Mouse (Mus musculus) liver, adult 2 months (tissue): ENCODE measurements around the gene G3bp2. TPM values are rescaled to one million over a fixed set of nuclear protein-coding genes. Genes with fewer than 3 reads are reported as not detected.

Source experiments
- DNase-seq: peaks from one replicate; pipeline ENCODE4 v3.0.0-alpha.2; 2011; ENCODE audit warnings: low read depth, low spot score; ENCODE audit errors: extremely low read depth
- H3K27ac ChIP-seq: fragments of 200-500 bp; replicated peaks from 2 replicates; pipeline ENCODE4 v1.5.1; 2012; ENCODE audit warnings: low read depth, mild to moderate bottlenecking, control low read depth, inconsistent platforms, low read length; ENCODE audit not compliant: insufficient read depth
- H3K27me3 ChIP-seq: fragments of 200-500 bp; 2 replicates; pipeline ENCODE4 v1.6.1; 2012; ENCODE audit warnings: mild to moderate bottlenecking, moderate library complexity, low read length, inconsistent platforms; ENCODE audit not compliant: control insufficient read depth, insufficient read depth
- H3K36me3 ChIP-seq: fragments of 200-500 bp; 2 replicates; pipeline ENCODE4 v1.6.1; 2012; ENCODE audit warnings: low read length, inconsistent platforms; ENCODE audit not compliant: control insufficient read depth, insufficient read depth
- H3K4me1 ChIP-seq: fragments of 200-500 bp; 2 replicates; pipeline ENCODE4 v1.6.1; 2011; ENCODE audit warnings: low read length; ENCODE audit not compliant: control insufficient read depth, insufficient read depth
- H3K4me3 ChIP-seq: fragments of 200-500 bp; 2 replicates; pipeline ENCODE4 v1.5.1; 2011; ENCODE audit warnings: low read depth, mild to moderate bottlenecking, control low read depth, low read length, moderate library complexity; ENCODE audit not compliant: insufficient read depth
- H3K79me2 ChIP-seq: fragments of 200-500 bp; 2 replicates; pipeline ENCODE4 v1.6.1; 2012; ENCODE audit warnings: inconsistent platforms, mild to moderate bottlenecking, low read length, moderate library complexity; ENCODE audit not compliant: control insufficient read depth, insufficient read depth
- H3K9ac ChIP-seq: fragments of 200-500 bp; 2 replicates; pipeline ENCODE4 v1.6.1; 2012; ENCODE audit warnings: low read depth, mild to moderate bottlenecking, control low read depth, inconsistent platforms, low read length
- CTCF ChIP-seq: fragments of 200-500 bp; IDR thresholded peaks from 2 replicates; pipeline ENCODE4 v1.5.1; 2011; ENCODE audit warnings: low read depth, low read length, control low read depth
- POLR2A ChIP-seq: fragments of 200-500 bp; IDR thresholded peaks from 2 replicates; pipeline ENCODE4 v1.6.1; 2011; ENCODE audit warnings: low read length, control low read depth; ENCODE audit not compliant: insufficient read depth; ENCODE audit errors: extremely low read depth
- WGBS: fragments of 180-500 bp; shearing (Covaris S2); methylation state at CpG from one replicate; pipeline ENCODE4 v1.1.7; 2018; 5-methylcytosine and 5-hydroxymethylcytosine counted together
- polyA plus RNA-seq: library from polyadenylated mRNA; depleted of rRNA; stranded (reverse); fragments of >200 nt; gene quantifications from 2 replicates; pipeline ENCODE4 v1.2.3, GENCODE M21; 2012
- total RNA-seq: library from RNA; depleted of rRNA; stranded (reverse); fragments of >200 nt; gene quantifications from 2 replicates; pipeline ENCODE4 v1.2.3, GENCODE M21; 2014

G3bp2 gene
- total and polyA plus RNA-seq, 2 experiments = 12.1 to 37.3 TPM

DNA sequence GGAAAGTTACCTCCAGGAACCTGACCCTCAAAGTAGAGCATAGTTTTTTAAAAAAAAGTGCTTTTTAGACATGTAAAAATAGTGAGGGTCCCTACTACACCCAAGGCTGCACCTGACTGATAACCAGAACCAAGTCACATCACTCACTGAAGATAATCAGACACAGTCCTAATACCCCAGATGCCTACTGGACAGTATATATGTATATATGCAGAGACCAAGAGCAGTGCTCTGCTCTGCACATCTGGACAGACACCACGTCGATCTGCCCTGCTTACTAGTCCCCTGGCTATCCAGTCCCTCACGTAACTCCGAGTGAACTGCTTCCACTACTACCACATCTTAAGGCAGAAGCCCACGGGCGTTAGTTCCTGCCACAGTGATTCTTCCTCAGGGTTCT, 30.7 kb upstream of the G3bp2 start:
- Histone ChIP-seq H3K27ac (no peak overlapping the region), H3K79me2 (peaks cover 3% of the 10 kb centered on the region; the same call in 1 of the 2 replicates), H3K27me3 (no peaks in the 10 kb centered on the region), H3K4me1 (peaks cover 7% of the 10 kb centered on the region; the same call in 1 of the 2 replicates), H3K36me3 (no peaks in the 10 kb centered on the region), H3K9ac (no peak overlapping the region), H3K4me3 (no peak overlapping the region)
- no peak for TF ChIP-seq POLR2A
- no peak for TF ChIP-seq CTCF
- DNase-seq = no peak
- 85% methylated on average over 6 of the region's 6 CpGs for whole genome bisulfite sequencing

DNA sequence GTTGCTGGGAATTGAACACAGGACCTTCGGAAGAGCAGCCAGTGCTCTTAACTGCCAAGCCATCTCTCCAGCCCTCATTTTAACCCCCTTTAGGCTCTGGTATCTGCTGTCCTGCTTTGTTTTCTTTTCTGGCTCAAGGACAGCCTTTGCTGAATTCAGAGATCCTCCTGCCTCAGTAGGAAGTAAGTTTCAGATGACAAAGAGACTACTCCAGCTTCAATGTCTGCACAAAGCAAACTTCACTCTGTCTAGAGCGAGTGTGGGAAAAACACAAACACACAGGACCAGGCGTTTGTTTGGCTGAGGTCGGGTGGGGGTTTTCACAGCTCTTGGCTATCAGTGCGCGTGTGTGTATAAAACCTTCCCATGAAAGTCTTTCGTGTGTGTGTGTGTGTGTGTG, 30.0 kb upstream of the G3bp2 start:
- Histone ChIP-seq H3K27me3 (no peaks in the 10 kb centered on the region), H3K4me3 (no peak overlapping the region), H3K36me3 (no peaks in the 10 kb centered on the region), H3K79me2 (peaks cover 3% of the 10 kb centered on the region; the same call in 1 of the 2 replicates), H3K4me1 (peaks cover 7% of the 10 kb centered on the region; the same call in 1 of the 2 replicates), H3K9ac (no peak overlapping the region), H3K27ac (no peak overlapping the region)
- WGBS = 85% methylated on average over 7 of the region's 7 CpGs
- no peak for DNase-seq
- TF ChIP-seq CTCF (no peak), POLR2A (no peak)

DNA sequence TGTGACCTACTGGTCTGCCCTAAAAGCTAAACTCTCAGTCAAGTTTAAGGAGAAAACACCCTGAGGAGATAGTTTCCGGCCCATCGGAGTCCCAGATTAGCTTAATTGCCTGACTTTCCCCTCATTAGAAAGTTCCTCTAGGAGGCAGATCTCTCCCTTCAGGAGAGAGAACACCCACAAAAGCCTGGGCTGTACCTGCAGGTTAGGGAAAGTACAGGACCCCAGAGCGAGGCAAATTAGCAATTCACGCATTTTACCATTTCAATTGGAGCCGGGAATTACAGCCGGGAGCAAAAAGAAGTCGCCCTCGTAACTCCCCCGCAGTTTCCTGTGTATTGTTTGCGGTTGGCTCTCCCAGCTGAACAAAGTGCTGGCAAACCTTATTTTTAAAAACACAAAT, 29.1 kb upstream of the G3bp2 start:
- Histone ChIP-seq H3K4me3 (peak overlapping the region; percentile 1; the same call in 1 of the 2 replicates), H3K9ac (peak overlapping the region; percentile 58), H3K36me3 (no peaks in the 10 kb centered on the region), H3K27ac (no peak overlapping the region), H3K27me3 (no peaks in the 10 kb centered on the region), H3K4me1 (peaks cover 7% of the 10 kb centered on the region; the same call in 1 of the 2 replicates), H3K79me2 (peaks cover 3% of the 10 kb centered on the region; the same call in 1 of the 2 replicates)
- DNase-seq = no peak
- 6% methylated on average over 10 of the region's 10 CpGs for WGBS
- no peak for TF ChIP-seq CTCF
- TF ChIP-seq POLR2A = no peak

DNA sequence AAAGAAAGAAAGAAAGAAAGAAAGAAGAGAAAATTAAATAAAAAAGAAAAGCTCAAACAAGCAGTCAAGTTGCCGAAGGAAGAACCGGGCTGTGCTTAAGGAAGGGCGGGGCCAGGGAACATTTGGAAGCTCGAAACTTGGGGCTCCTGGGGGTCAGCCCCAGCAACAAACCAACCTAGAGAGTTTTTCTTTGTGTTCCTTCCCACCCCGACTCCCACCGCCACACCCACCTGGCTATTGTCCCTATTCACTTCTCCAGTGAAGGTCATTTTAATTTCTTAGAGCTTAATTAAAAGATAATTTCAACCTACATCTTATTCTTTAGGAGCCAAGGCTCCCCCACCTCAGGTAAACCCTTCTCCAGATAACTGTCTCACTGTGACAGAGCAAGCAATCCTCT, 28.7 kb upstream of the G3bp2 start:
- Histone ChIP-seq H3K36me3 (no peaks in the 10 kb centered on the region), H3K27me3 (no peaks in the 10 kb centered on the region), H3K9ac (peak overlapping the region; percentile 58; the same call in 1 of the 2 replicates), H3K4me1 (peaks cover 7% of the 10 kb centered on the region; the same call in 1 of the 2 replicates), H3K27ac (no peak overlapping the region), H3K4me3 (no peak overlapping the region), H3K79me2 (peaks cover 3% of the 10 kb centered on the region; the same call in 1 of the 2 replicates)
- TF ChIP-seq POLR2A (no peak), CTCF (no peak)
- WGBS = 35% methylated on average over 6 of the region's 6 CpGs
- no peak for DNase-seq

GRCm38 (mm10) chr5:92110818-92111355, 27.4 kb upstream of the G3bp2 start:
- H3K27me3 ChIP-seq = no peaks in the 10 kb centered on the region
- no peak overlapping the region for H3K9ac ChIP-seq
- H3K36me3 ChIP-seq = no peaks in the 10 kb centered on the region
- H3K4me3 ChIP-seq = no peak overlapping the region
- WGBS = 46% methylated on average over 5 of the region's 5 CpGs
- no peaks in the 10 kb centered on the region for H3K79me2 ChIP-seq
- H3K4me1 ChIP-seq = peaks cover 7% of the 10 kb centered on the region; the same call in 1 of the 2 replicates
- TF ChIP-seq POLR2A (no peak), CTCF (no peak)
- H3K27ac ChIP-seq = peak overlapping the region; percentile 1
- peak; percentile 86 for DNase-seq

DNA sequence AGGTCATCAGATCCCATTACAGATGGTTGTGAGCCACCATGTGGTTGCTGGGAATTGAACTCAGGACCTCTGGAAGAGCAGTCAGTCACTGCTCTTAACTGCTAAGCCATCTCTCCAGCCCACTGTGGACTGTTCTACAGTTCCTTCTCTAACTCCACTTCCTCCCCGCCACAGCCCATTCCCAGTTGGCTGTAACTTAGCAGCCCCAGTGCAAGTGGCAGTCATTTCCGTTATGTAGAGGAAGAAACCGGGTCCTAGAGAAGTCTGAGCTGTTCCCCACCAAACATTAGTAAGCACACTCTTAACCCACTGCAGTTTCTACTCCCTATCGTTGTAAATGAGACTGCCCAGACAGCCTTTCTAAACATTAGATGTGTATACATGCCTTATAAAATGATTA, 23.8 kb upstream of the G3bp2 start:
- H3K9ac ChIP-seq = no peak overlapping the region
- no peak for DNase-seq

More for the DNA sequence above, 23.8 kb upstream of the G3bp2 start:
- Histone ChIP-seq H3K27me3 (no peaks in the 10 kb centered on the region), H3K36me3 (no peaks in the 10 kb centered on the region), H3K79me2 (no peaks in the 10 kb centered on the region), H3K4me3 (no peak overlapping the region), H3K4me1 (peaks cover 2% of the 10 kb centered on the region; the same call in 1 of the 2 replicates), H3K27ac (no peak overlapping the region)
- 86% methylated on average over 4 of the region's 4 CpGs for WGBS
- no peak for TF ChIP-seq POLR2A
- no peak for TF ChIP-seq CTCF
